Mouse (Mus musculus) E14TG2a.4 (cell line): ENCODE measurements at regions not wholly inside any gene's neighbourhood (a gene's known extent, or its start where the extent isn't known, plus 50 kb on each side); places are given as distances from the start of the nearest gene placed in this dataset.

ENCODE experiments used
- CTCF ChIP-seq: conservative IDR thresholded peaks from 2 replicates; pipeline ENCODE4 v1.5.1; 2014; ENCODE audit warnings: low read length
- NANOG ChIP-seq: IDR thresholded peaks from 2 replicates; pipeline ENCODE4 v1.6.1; 2014; ENCODE audit warnings: borderline replicate concordance, low read length, mixed read lengths

GRCm38 (mm10) chr10:72578501-72578900 lies 76.1 kb upstream of the Zwint start:
- no peak for TF ChIP-seq CTCF
- no peak for TF ChIP-seq NANOG
